Mouse (Mus musculus): ENCODE data around the gene Tceal5. TPM values are rescaled to one million over a fixed set of nuclear protein-coding genes. Genes with fewer than 3 reads are reported as not detected.
"Not testable (repeated sequence)": the region's sequence is repeated elsewhere in the genome, so short reads cannot be mapped to it uniquely, and the experiment has no call there.

Gene Tceal5
- polyA plus RNA-seq, 1 experiment from 2014 or later: 4.2 TPM

GRCm38 (mm10) chrX:136214729-136215677, 11.3 kb upstream of the Tceal5 start, which contains the start of the genes Tceal7 and Bex1:
Tceal7 (plus strand) TSS chrX:136214779.
Bex1 (minus strand) TSS chrX:136215513.
- WGBS: 48% methylated on average over 8 of the region's 67 CpGs
- H3K9ac ChIP-seq; H3K27ac ChIP-seq; H3K4me1 ChIP-seq (replicated peaks); H3K27me3 ChIP-seq (replicated peaks); H3K9me3 ChIP-seq; H3K36me3 ChIP-seq: not testable (repeated sequence)
- H3K4me2 ChIP-seq (replicated peaks): peak within 1 kb of the TSS; percentile 49
- H3K4me3 ChIP-seq (replicated peaks): peak within 1 kb of the TSS; percentile 36
- ATAC-seq: peak; percentile 93

- no peak overlapping the region for H3K4me2 ChIP-seq (replicated peaks)
- H3K36me3 ChIP-seq: no peaks in the 10 kb centered on the region
- no peaks in the 10 kb centered on the region for H3K27me3 ChIP-seq (replicated peaks)
These were observed 9.7 kb upstream of the Tceal5 start for GRCm38 (mm10) chrX:136213396-136213795.

GRCm38 (mm10) chrX:136204406-136204805, 730 bp upstream of the Tceal5 start:
- Histone ChIP-seq H3K9me3 (no peaks in the 10 kb centered on the region), H3K27me3 (replicated peaks) (no peaks in the 10 kb centered on the region), H3K9ac (no peak overlapping the region), H3K36me3 (no peaks in the 10 kb centered on the region), H3K4me3 (replicated peaks) (no peak overlapping the region), H3K4me2 (replicated peaks) (no peak overlapping the region), H3K27ac (no peak overlapping the region), H3K4me1 (replicated peaks) (no peaks in the 10 kb centered on the region)
- 69% methylated on average over 6 of the region's 6 CpGs for WGBS
- 0 out of 2 replicates have a peak, but pooled peaks have one; percentile 60 for ATAC-seq

More at GRCm38 (mm10) chrX:136213396-136213795, 9.7 kb upstream of the Tceal5 start:
- Histone ChIP-seq H3K4me3 (replicated peaks) (no peak overlapping the region), H3K27ac (no peak overlapping the region), H3K9me3 (no peaks in the 10 kb centered on the region), H3K9ac (no peak overlapping the region), H3K4me1 (replicated peaks) (no peaks in the 10 kb centered on the region)
- ATAC-seq: no peak
- WGBS: 65% methylated on average over 2 of the region's 2 CpGs

- H3K9me3 ChIP-seq: no peaks in the 10 kb centered on the region
- ATAC-seq: peak; percentile 65
- 27% methylated on average over 7 of the region's 7 CpGs for WGBS
- H3K36me3 ChIP-seq: no peaks in the 10 kb centered on the region
- H3K4me2 ChIP-seq (replicated peaks): peak overlapping the region; percentile 60
- peak overlapping the region; percentile 34 for H3K4me3 ChIP-seq (replicated peaks)
- H3K4me1 ChIP-seq (replicated peaks): no peaks in the 10 kb centered on the region
- H3K9ac ChIP-seq: no peak overlapping the region
- no peak overlapping the region for H3K27ac ChIP-seq
- no peaks in the 10 kb centered on the region for H3K27me3 ChIP-seq (replicated peaks)
These were observed 419 bp downstream of the Tceal5 start for GRCm38 (mm10) chrX:136203257-136203656.

GRCm38 (mm10) chrX:136196873-136197272, 6.8 kb downstream of the Tceal5 start:
- Histone ChIP-seq H3K4me2 (replicated peaks) (no peak overlapping the region), H3K9me3 (no peaks in the 10 kb centered on the region), H3K27me3 (replicated peaks) (no peaks in the 10 kb centered on the region), H3K4me3 (replicated peaks) (no peak overlapping the region), H3K27ac (no peak overlapping the region), H3K9ac (no peak overlapping the region), H3K36me3 (no peaks in the 10 kb centered on the region), H3K4me1 (replicated peaks) (no peaks in the 10 kb centered on the region)
- WGBS: 53% methylated on average over 1 of the region's 1 CpGs
- ATAC-seq: no peak

- no peak overlapping the region for H3K4me2 ChIP-seq (replicated peaks)
- H3K27ac ChIP-seq: no peak overlapping the region
- no peak overlapping the region for H3K4me3 ChIP-seq (replicated peaks)
- no peaks in the 10 kb centered on the region for H3K9me3 ChIP-seq
- no peaks in the 10 kb centered on the region for H3K4me1 ChIP-seq (replicated peaks)
- 83% methylated on average over 16 of the region's 16 CpGs for WGBS
- no peaks in the 10 kb centered on the region for H3K36me3 ChIP-seq
- H3K27me3 ChIP-seq (replicated peaks): no peaks in the 10 kb centered on the region
- no peak for ATAC-seq
- no peak overlapping the region for H3K9ac ChIP-seq
These were observed 8.3 kb downstream of the Tceal5 start for GRCm38 (mm10) chrX:136195193-136195944.

GRCm38 (mm10) chrX:136183107-136183506, 20.6 kb downstream of the Tceal5 start:
- Histone ChIP-seq H3K36me3 (no peaks in the 10 kb centered on the region), H3K4me2 (replicated peaks) (no peak overlapping the region), H3K9ac (no peak overlapping the region), H3K4me1 (replicated peaks) (no peaks in the 10 kb centered on the region), H3K9me3 (no peaks in the 10 kb centered on the region), H3K4me3 (replicated peaks) (no peak overlapping the region), H3K27ac (no peak overlapping the region), H3K27me3 (replicated peaks) (no peaks in the 10 kb centered on the region)
- ATAC-seq: no peak
- 79% methylated on average over 1 of the region's 1 CpGs for WGBS

- H3K4me3 ChIP-seq (replicated peaks): no peak overlapping the region
- WGBS: 47% methylated on average over 11 of the region's 11 CpGs
- no peaks in the 10 kb centered on the region for H3K4me1 ChIP-seq (replicated peaks)
- H3K36me3 ChIP-seq: no peaks in the 10 kb centered on the region
- H3K9ac ChIP-seq: no peak overlapping the region
- no peak for ATAC-seq
- H3K4me2 ChIP-seq (replicated peaks): no peak overlapping the region
- no peaks in the 10 kb centered on the region for H3K9me3 ChIP-seq
- no peaks in the 10 kb centered on the region for H3K27me3 ChIP-seq (replicated peaks)
- H3K27ac ChIP-seq: no peak overlapping the region
These were observed 22.7 kb downstream of the Tceal5 start for GRCm38 (mm10) chrX:136180897-136181553.

GRCm38 (mm10) chrX:136172786-136173185, 30.9 kb downstream of the Tceal5 start:
- no peaks in the 10 kb centered on the region for H3K4me1 ChIP-seq (replicated peaks)
- H3K9ac ChIP-seq: no peak overlapping the region; the same call in 1 of the 2 replicates
- H3K4me2 ChIP-seq (replicated peaks): peak overlapping the region; percentile 41
- H3K27ac ChIP-seq: no peak overlapping the region
- no peak for ATAC-seq
- no peaks in the 10 kb centered on the region for H3K36me3 ChIP-seq
- H3K4me3 ChIP-seq (replicated peaks): peak overlapping the region; percentile 48; the same call in 1 of the 2 replicates
- 27% methylated on average over 10 of the region's 10 CpGs for WGBS
- H3K9me3 ChIP-seq: no peaks in the 10 kb centered on the region
- no peaks in the 10 kb centered on the region for H3K27me3 ChIP-seq (replicated peaks)

GRCm38 (mm10) chrX:136172118-136172551, 31.5 kb downstream of the Tceal5 start, which contains the start of gene Tceal8:
Tceal8 (minus strand) TSS chrX:136172342.
- Histone ChIP-seq H3K27ac (peak within 1 kb of the TSS; percentile 86), H3K4me3 (replicated peaks) (peak within 1 kb of the TSS; percentile 48), H3K9ac (peak within 1 kb of the TSS; percentile 59), H3K4me1 (replicated peaks) (no peaks in the 10 kb centered on the region), H3K4me2 (replicated peaks) (peak within 1 kb of the TSS; percentile 48), H3K27me3 (replicated peaks) (no peaks in the 10 kb centered on the region), H3K36me3 (no peaks in the 10 kb centered on the region), H3K9me3 (no peaks in the 10 kb centered on the region)
- WGBS: 21% methylated on average over 10 of the region's 10 CpGs
- peak; percentile 97 for ATAC-seq

- no peaks in the 10 kb centered on the region for H3K36me3 ChIP-seq
- peak overlapping the region; percentile 86 for H3K27ac ChIP-seq
- H3K9ac ChIP-seq: peak overlapping the region; percentile 59
- peak; percentile 74 for ATAC-seq
- 28% methylated on average over 24 of the region's 24 CpGs for WGBS
- H3K4me1 ChIP-seq (replicated peaks): no peaks in the 10 kb centered on the region
- no peaks in the 10 kb centered on the region for H3K27me3 ChIP-seq (replicated peaks)
- peak overlapping the region; percentile 48 for H3K4me2 ChIP-seq (replicated peaks)
- peak overlapping the region; percentile 48 for H3K4me3 ChIP-seq (replicated peaks)
- H3K9me3 ChIP-seq: no peaks in the 10 kb centered on the region
These were observed 32.2 kb downstream of the Tceal5 start for GRCm38 (mm10) chrX:136171189-136172117.
